Mouse (Mus musculus) adipocyte (in vitro differentiated cells): Measurements from ENCODE around the gene Prkar2a.

ENCODE experiments used
- DNase-seq: peaks from one replicate; pipeline ENCODE4 v3.0.0-alpha.2; 2016; ENCODE audit warnings: low spot score

The Prkar2a gene

DNA sequence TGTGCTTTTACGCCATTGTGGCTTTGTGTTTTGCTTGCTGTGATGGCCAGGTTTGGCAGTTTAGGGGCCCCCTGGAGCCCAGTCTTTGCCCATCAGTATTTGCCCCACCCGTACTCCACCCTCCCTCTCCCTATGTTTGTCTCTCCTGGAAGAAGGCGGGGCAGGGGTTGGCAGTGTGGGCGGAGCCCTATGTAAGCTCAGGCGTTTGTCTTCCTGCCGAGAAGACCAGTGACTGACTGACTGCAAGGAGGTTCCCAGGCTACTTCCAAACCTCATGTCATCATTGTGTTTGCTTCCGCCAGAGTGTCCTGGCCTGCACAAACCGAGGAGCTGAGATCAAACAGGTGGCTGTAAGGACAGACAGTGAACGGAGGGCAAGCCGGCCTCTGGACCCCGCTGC, 106.6 kb downstream of the Prkar2a start:
- DNase-seq = peak; percentile 71

DNA sequence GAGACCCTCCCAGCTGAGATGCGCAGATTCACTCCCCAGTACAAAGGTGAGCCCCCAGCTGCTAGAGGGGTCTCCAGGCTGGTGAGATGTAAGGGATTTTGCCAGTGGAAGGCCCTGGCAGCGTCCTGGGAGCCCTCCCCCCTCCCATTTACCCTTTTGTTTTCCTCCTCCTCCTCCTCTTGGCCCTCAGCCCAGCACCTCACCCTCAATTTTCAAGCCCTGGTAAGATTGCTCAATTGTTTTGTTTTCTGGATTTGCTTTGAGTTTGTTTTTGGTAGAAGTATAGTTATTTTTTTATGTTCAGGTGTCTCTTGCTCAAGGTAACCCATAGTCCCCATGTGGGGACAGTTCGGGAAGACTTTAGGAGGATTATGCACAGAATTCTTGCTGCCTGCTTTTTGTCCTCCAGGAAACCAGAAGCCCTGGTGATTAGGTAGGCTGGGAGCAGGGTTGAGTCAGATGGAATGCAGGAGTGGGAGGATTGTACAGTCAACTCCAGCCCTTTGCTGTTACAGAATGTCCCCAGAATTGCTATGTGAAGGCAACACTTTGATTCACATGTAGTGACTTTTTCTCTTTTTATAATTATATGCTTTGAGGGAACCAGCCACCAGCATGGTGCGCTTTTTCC, 107.4 kb downstream of the Prkar2a start:
- peak; percentile 55 for DNase-seq

DNA sequence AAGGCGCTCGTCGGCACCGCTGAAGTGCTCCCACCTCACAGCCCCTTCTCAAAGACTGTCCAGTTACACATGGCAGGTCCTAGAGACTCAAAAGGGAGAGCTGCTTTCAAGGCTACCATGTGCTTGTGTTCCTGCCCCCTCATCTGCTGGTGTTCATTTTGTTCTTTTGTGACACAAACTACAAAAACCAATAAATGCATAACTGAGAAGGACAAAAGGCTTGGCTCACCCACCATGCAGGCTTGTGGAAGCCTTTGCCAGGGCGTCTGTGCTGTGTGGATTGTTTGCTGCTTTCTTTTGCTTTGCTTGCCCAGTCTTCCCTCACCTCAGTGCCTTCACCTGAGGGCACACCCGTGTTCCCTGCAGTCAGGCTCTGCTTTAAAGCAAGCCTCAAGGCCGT, 108.4 kb downstream of the Prkar2a start:
- DNase-seq = no peak

DNA sequence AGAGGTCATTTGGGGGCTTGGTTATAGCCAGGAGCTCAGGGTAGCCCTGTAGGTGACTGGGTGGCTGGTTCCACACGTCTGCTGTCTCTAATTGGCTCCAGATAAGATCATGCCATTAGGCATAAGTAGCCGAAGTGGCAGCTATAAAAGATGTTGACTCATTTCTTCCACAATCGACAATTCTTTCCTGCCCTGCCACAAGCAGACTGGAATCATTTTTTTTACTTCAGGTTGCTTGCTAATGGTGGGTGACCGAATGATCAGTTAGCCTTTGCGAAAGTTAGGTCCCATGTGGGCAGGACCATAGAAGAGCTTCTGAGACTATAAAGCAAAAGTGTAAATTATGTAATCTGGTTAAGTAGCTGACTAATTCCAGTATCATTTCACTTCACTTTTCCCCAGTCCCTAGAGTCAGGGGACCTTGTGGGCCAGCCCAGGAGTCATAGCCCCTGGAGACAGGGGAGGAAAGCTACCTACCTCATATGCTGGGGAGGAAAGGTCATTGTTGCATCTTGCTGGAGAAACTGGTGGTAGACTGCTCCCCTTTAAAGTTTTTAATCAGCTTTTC, 109.5 kb downstream of the Prkar2a start:
- no peak for DNase-seq

DNA sequence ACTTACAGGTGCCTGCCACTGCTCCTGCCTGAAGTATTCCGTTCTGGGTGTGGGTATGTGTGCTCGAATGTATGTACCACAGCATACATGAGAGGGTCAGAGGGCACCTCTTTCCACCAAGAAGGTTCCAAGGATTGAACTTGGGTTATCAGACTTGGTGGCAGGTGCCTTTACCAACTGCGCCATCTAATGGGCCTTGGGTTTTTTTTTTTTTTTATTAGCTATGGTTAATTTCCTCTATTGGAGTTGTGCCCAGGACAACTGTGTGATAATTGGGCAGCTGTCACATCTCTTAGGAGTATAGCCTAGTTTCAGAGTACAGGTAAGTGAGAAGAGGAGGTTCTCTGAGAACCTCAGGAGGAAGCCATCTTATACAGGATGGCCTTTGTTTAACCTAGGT, 110.5 kb downstream of the Prkar2a start:
- DNase-seq = no peak
